8 mouse cellular contexts compared by ENCODE assay signal in genomic region chr11:55469923-55470691, GRCm38 (mm10). TPM values are rescaled to one million over a fixed set of nuclear protein-coding genes. Genes with fewer than 3 reads are reported as not detected.
DNase-seq lines count a peak whose midpoint lies in the region; ATAC-seq and TF ChIP-seq lines count a peak whose summit lies in the region.

No protein-coding gene starts in this region.

- no peaks in the 10 kb centered on the region for H3K9me3 ChIP-seq in forebrain, embryonic 14.5 days (replicated peaks; ENCODE audit: control insufficient read depth, low read length)
- H3K9me3 ChIP-seq in midbrain, embryonic 14.5 days (ENCODE audit: control insufficient read depth, low read length) = no peaks in the 10 kb centered on the region

- WGBS in cerebellum, adult 2 months = 1% methylated on average over 46 of the region's 46 CpGs
- WGBS in forebrain, embryonic 14.5 days = under 1% methylated on average over 45 of the region's 46 CpGs
- 1% methylated on average over 46 of the region's 46 CpGs for WGBS in midbrain, embryonic 14.5 days

- H3K9ac ChIP-seq in forebrain, embryonic 14.5 days (ENCODE audit: low read length) = peak overlapping the region; percentile 95
- H3K9ac ChIP-seq in midbrain, embryonic 14.5 days (replicated peaks; ENCODE audit: low read length) = peak overlapping the region; percentile 93

- peak overlapping the region; percentile 17 for H3K27ac ChIP-seq in cerebellum, adult 2 months (ENCODE audit: insufficient read depth, low read length)
- H3K27ac ChIP-seq in testis, adult 2 months (ENCODE audit: control insufficient read depth, insufficient read depth, low read depth, low read length) = peak overlapping the region; percentile 69
- H3K27ac ChIP-seq in forebrain, embryonic 14.5 days (ENCODE audit: low read depth, low read length) = peak overlapping the region; percentile 86
- peak overlapping the region; percentile 88 for H3K27ac ChIP-seq in midbrain, embryonic 14.5 days (replicated peaks; ENCODE audit: low read depth, low read length)

- DNase-seq in cerebellum, adult 2 months = no peak
- no peak for DNase-seq in cerebellum, postnatal 25 days
- DNase-seq in testis, postnatal 14 days (ENCODE audit: low spot score) = no peak
- DNase-seq in forebrain, embryonic 14.5 days (ENCODE audit: low spot score) = peak; percentile 32
- peak; percentile 62 for DNase-seq in kidney, postnatal 10 days
- DNase-seq in midbrain, embryonic 14.5 days = no peak
- DNase-seq in ovary, postnatal 36 days (ENCODE audit: low spot score) = no peak

- no peak for TF ChIP-seq POLR2A in cerebellum, adult 2 months (IDR thresholded peaks at IDR 0.05; ENCODE audit: borderline replicate concordance, insufficient read depth, low read length)
- no peak; the same call in 1 of the 2 replicates for TF ChIP-seq POLR2A in testis, adult 2 months (IDR thresholded peaks at IDR 0.05; ENCODE audit: control insufficient read depth, low read depth, low read length)

- TF ChIP-seq CTCF in cerebellum, adult 2 months (IDR thresholded peaks at IDR 0.05; ENCODE audit: borderline replicate concordance, insufficient read depth, low read depth, low read length) = no peak
- TF ChIP-seq CTCF in testis, adult 2 months (IDR thresholded peaks at IDR 0.05; ENCODE audit: control insufficient read depth, insufficient read depth, insufficient replicate concordance, low read depth, low read length) = no peak

- H3K4me2 ChIP-seq in forebrain, embryonic 14.5 days (ENCODE audit: low read length) = peak overlapping the region; percentile 79
- peak overlapping the region; percentile 80 for H3K4me2 ChIP-seq in midbrain, embryonic 14.5 days (ENCODE audit: low read length)

- H3K27me3 ChIP-seq in cerebellum, adult 2 months (ENCODE audit: control insufficient read depth, insufficient read depth, low read length) = no peaks in the 10 kb centered on the region
- H3K27me3 ChIP-seq in testis, adult 2 months (ENCODE audit: control insufficient read depth, insufficient read depth, low read length) = no peaks in the 10 kb centered on the region
- no peaks in the 10 kb centered on the region for H3K27me3 ChIP-seq in forebrain, embryonic 14.5 days (replicated peaks; ENCODE audit: control insufficient read depth, insufficient read depth, low read length)
- H3K27me3 ChIP-seq in midbrain, embryonic 14.5 days (ENCODE audit: control insufficient read depth, insufficient read depth, low read length) = no peaks in the 10 kb centered on the region

- H3K36me3 ChIP-seq in testis, adult 2 months (ENCODE audit: control insufficient read depth, insufficient read depth, low read length) = no peaks in the 10 kb centered on the region
- H3K36me3 ChIP-seq in forebrain, embryonic 14.5 days (ENCODE audit: control insufficient read depth, insufficient read depth, low read length) = peaks cover 20% of the 10 kb centered on the region
- peaks cover 5% of the 10 kb centered on the region for H3K36me3 ChIP-seq in midbrain, embryonic 14.5 days (ENCODE audit: control insufficient read depth, insufficient read depth, low read length)

- ATAC-seq in forebrain, embryonic 14.5 days = no peak; the same call in 1 of the 2 replicates
- ATAC-seq in midbrain, embryonic 14.5 days (ENCODE audit: low FRiP score, low TSS enrichment) = no peak; the same call in 1 of the 2 replicates

- peaks cover 3% of the 10 kb centered on the region; the same call in 1 of the 2 replicates for H3K4me1 ChIP-seq in cerebellum, adult 2 months (ENCODE audit: control insufficient read depth, insufficient read depth, low read length)
- peaks cover 16% of the 10 kb centered on the region for H3K4me1 ChIP-seq in testis, adult 2 months (ENCODE audit: control insufficient read depth, insufficient read depth, low read length)
- H3K4me1 ChIP-seq in forebrain, embryonic 14.5 days (ENCODE audit: control insufficient read depth, insufficient read depth, low read length) = peaks cover 20% of the 10 kb centered on the region
- peaks cover 17% of the 10 kb centered on the region for H3K4me1 ChIP-seq in midbrain, embryonic 14.5 days (ENCODE audit: control insufficient read depth, insufficient read depth, low read length)

- H3K4me3 ChIP-seq in cerebellum, adult 2 months (replicated peaks; ENCODE audit: insufficient read depth, low read depth, low read length) = peak overlapping the region; percentile 84
- H3K4me3 ChIP-seq in testis, adult 2 months (ENCODE audit: control insufficient read depth, low read depth, low read length) = peak overlapping the region; percentile 88
- peak overlapping the region; percentile 98 for H3K4me3 ChIP-seq in forebrain, embryonic 14.5 days (ENCODE audit: low read depth, low read length)
- H3K4me3 ChIP-seq in midbrain, embryonic 14.5 days (replicated peaks; ENCODE audit: low read depth, low read length) = peak overlapping the region; percentile 98

RNA-seq across cellular contexts. Expression of gene G3bp1, which starts 0.6 kb away (rescaled TPM):
- 21.3 and 22.8 TPM in 2 replicates for polyA plus RNA-seq in cerebellum, adult 2 months (2012; rRNA removed)
- polyA plus RNA-seq in testis, adult 2 months (2012; rRNA removed) = 10.0 and 10.7 TPM in 2 replicates
- 141 and 146 TPM in 2 replicates for polyA plus RNA-seq in forebrain, embryonic 14.5 days (2014; fragmentation: Nextera tagmentation; extraction: Ambion mirVana)
- polyA plus RNA-seq in midbrain, embryonic 14.5 days (2014; fragmentation: Nextera tagmentation; extraction: Ambion mirVana) = 83.6 and 125 TPM in 2 replicates

RNA-seq across cellular contexts. Expression of gene Atox1, which starts 9.1 kb away (rescaled TPM):
- 203 and 218 TPM in 2 replicates for polyA plus RNA-seq in cerebellum, adult 2 months (2012; rRNA removed)
- polyA plus RNA-seq in testis, adult 2 months (2012; rRNA removed) = 142 and 164 TPM in 2 replicates
- polyA plus RNA-seq in forebrain, embryonic 14.5 days (2014; fragmentation: Nextera tagmentation; extraction: Ambion mirVana) = 238 and 292 TPM in 2 replicates
- polyA plus RNA-seq in midbrain, embryonic 14.5 days (2014; fragmentation: Nextera tagmentation; extraction: Ambion mirVana) = 244 and 294 TPM in 2 replicates

RNA-seq across cellular contexts. Expression of gene Sparc, which starts 47.1 kb away (rescaled TPM):
- 1,317 and 1,324 TPM in 2 replicates for polyA plus RNA-seq in cerebellum, adult 2 months (2012; rRNA removed)
- 374 and 406 TPM in 2 replicates for polyA plus RNA-seq in testis, adult 2 months (2012; rRNA removed)
- 300 and 365 TPM in 2 replicates for polyA plus RNA-seq in forebrain, embryonic 14.5 days (2014; fragmentation: Nextera tagmentation; extraction: Ambion mirVana)
- polyA plus RNA-seq in midbrain, embryonic 14.5 days (2014; fragmentation: Nextera tagmentation; extraction: Ambion mirVana) = 240 and 427 TPM in 2 replicates

Comparison
In these comparisons a context has a peak if more than half of its experiments do, and no peak if none do; other contexts are left out.
1. DNase-seq: peak in forebrain, embryonic 14.5 days (single experiment) and kidney, postnatal 10 days (single experiment); none in cerebellum, adult 2 months (0 of 2), cerebellum, postnatal 25 days (0 of 2), testis, postnatal 14 days (single experiment), midbrain, embryonic 14.5 days (single experiment) and ovary, postnatal 36 days (single experiment).
2. H3K27ac ChIP-seq: peak in every context shown above with its lines; median percentile 88 in midbrain, embryonic 14.5 days; 86 in forebrain, embryonic 14.5 days; 69 in testis, adult 2 months; 17 in cerebellum, adult 2 months.
3. Peak in every context shown above with its lines, with median percentiles within 50 percentile points of each other: H3K4me3 ChIP-seq.